Mouse (Mus musculus) liver, embryonic 15.5 days (tissue): Measurements from ENCODE around the gene Zfp536. TPM values are rescaled to one million over a fixed set of nuclear protein-coding genes. Genes with fewer than 3 reads are reported as not detected.
"Not testable (repeated sequence)": the region's sequence is repeated elsewhere in the genome, so short reads cannot be mapped to it uniquely, and the experiment has no call there.

Source experiments
- ATAC-seq: fragments of 200-750 bp; cut with Nextera tagmentation; 2 replicates; pipeline ENCODE4 v1.8.0; 2017; ENCODE audit warnings: moderate number of reproducible peaks, mild to moderate bottlenecking, moderate library complexity; ENCODE audit not compliant: insufficient read depth
- H3K27ac ChIP-seq: fragments of 300-500 bp; sonication (generic); replicated peaks from 2 replicates; pipeline ENCODE4 v1.5.1; 2015; ENCODE audit warnings: mild to moderate bottlenecking, inconsistent platforms
- H3K27me3 ChIP-seq: fragments of 300-500 bp; sonication (generic); 2 replicates; pipeline ENCODE4 v1.6.1; 2015; ENCODE audit warnings: mild to moderate bottlenecking, inconsistent platforms
- H3K36me3 ChIP-seq: fragments of 300-500 bp; sonication (generic); replicated peaks from 2 replicates; pipeline ENCODE4 v1.6.1; 2015; ENCODE audit warnings: moderate library complexity, mild to moderate bottlenecking, inconsistent platforms
- H3K4me1 ChIP-seq: fragments of 300-500 bp; sonication (generic); replicated peaks from 2 replicates; pipeline ENCODE4 v1.6.1; 2015; ENCODE audit warnings: inconsistent platforms
- H3K4me2 ChIP-seq: fragments of 300-500 bp; sonication (generic); 2 replicates; pipeline ENCODE4 v1.6.1; 2015; ENCODE audit warnings: moderate library complexity, mild to moderate bottlenecking, inconsistent platforms
- H3K4me3 ChIP-seq: fragments of 300-500 bp; sonication (generic); replicated peaks from 2 replicates; pipeline ENCODE4 v1.5.1; 2015; ENCODE audit warnings: mild to moderate bottlenecking, inconsistent platforms
- H3K9ac ChIP-seq: fragments of 300-500 bp; sonication (generic); 2 replicates; pipeline ENCODE4 v1.6.1; 2015; ENCODE audit warnings: moderate library complexity, mild to moderate bottlenecking, inconsistent platforms
- H3K9me3 ChIP-seq: fragments of 300-500 bp; sonication (generic); replicated peaks from 2 replicates; pipeline ENCODE4 v1.6.1; 2016; ENCODE audit warnings: inconsistent platforms
- WGBS: fragments of 180-500 bp; shearing (Covaris S2); methylation state at CpG from one replicate; pipeline ENCODE4 v1.1.7; 2015; ENCODE audit warnings: mixed read lengths; ENCODE audit not compliant: insufficient replicate concordance; 5-methylcytosine and 5-hydroxymethylcytosine counted together
- polyA plus RNA-seq: library from polyadenylated mRNA; unstranded; fragments of >200 nt; fragmentation: Nextera tagmentation; extraction: Ambion mirVana; gene quantifications from 2 replicates; pipeline ENCODE4 v1.2.1, GENCODE M21; 2015

Zfp536 gene
- polyA plus RNA-seq, 1 experiment from 2014 or later = 0.07 TPM

- WGBS = 43% methylated on average over 8 of the region's 8 CpGs
- Histone ChIP-seq H3K9me3 (no peaks in the 10 kb centered on the region), H3K27ac (no peak overlapping the region), H3K27me3 (peaks cover 31% of the 10 kb centered on the region), H3K9ac (no peak overlapping the region), H3K4me2 (no peak overlapping the region), H3K4me1 (no peaks in the 10 kb centered on the region), H3K36me3 (no peaks in the 10 kb centered on the region), H3K4me3 (no peak overlapping the region)
- ATAC-seq = no peak
Measured at GRCm38 (mm10) chr7:37625758-37626157, 147.7 kb downstream of the Zfp536 start.

GRCm38 (mm10) chr7:37624759-37625340 lies 148.6 kb downstream of the Zfp536 start:
- WGBS = 10% methylated on average over 20 of the region's 20 CpGs
- no peak overlapping the region for H3K9ac ChIP-seq

GRCm38 (mm10) chr7:37623903-37624758 lies 149.3 kb downstream of the Zfp536 start:
- no peaks in the 10 kb centered on the region for H3K9me3 ChIP-seq
- peak overlapping the region; percentile 49 for H3K4me2 ChIP-seq
- no peak for ATAC-seq
- H3K4me3 ChIP-seq = peak overlapping the region; percentile 21; the same call in 1 of the 2 replicates
- H3K27ac ChIP-seq = no peak overlapping the region
- H3K4me1 ChIP-seq = no peaks in the 10 kb centered on the region
- H3K9ac ChIP-seq = no peak overlapping the region
- WGBS = 3% methylated on average over 61 of the region's 62 CpGs
- H3K36me3 ChIP-seq = no peaks in the 10 kb centered on the region
- H3K27me3 ChIP-seq = peaks cover 31% of the 10 kb centered on the region

More at GRCm38 (mm10) chr7:37624759-37625340, 148.6 kb downstream of the Zfp536 start:
- no peak for ATAC-seq
- no peaks in the 10 kb centered on the region for H3K36me3 ChIP-seq
- H3K4me1 ChIP-seq = no peaks in the 10 kb centered on the region
- H3K4me3 ChIP-seq = peak overlapping the region; percentile 21; the same call in 1 of the 2 replicates
- H3K27me3 ChIP-seq = peaks cover 31% of the 10 kb centered on the region
- H3K4me2 ChIP-seq = peak overlapping the region; percentile 49
- H3K27ac ChIP-seq = no peak overlapping the region
- H3K9me3 ChIP-seq = no peaks in the 10 kb centered on the region

GRCm38 (mm10) chr7:37619254-37619653 lies 154.2 kb downstream of the Zfp536 start:
- H3K27me3 ChIP-seq = peaks cover 19% of the 10 kb centered on the region
- no peak overlapping the region for H3K4me3 ChIP-seq
- H3K9me3 ChIP-seq = no peaks in the 10 kb centered on the region
- WGBS = 55% methylated on average over 7 of the region's 7 CpGs
- no peak for ATAC-seq
- H3K4me2 ChIP-seq = no peak overlapping the region
- H3K36me3 ChIP-seq = no peaks in the 10 kb centered on the region
- H3K9ac ChIP-seq = no peak overlapping the region
- H3K4me1 ChIP-seq = no peaks in the 10 kb centered on the region
- H3K27ac ChIP-seq = no peak overlapping the region

- Histone ChIP-seq H3K9me3 (no peaks in the 10 kb centered on the region), H3K9ac (no peak overlapping the region), H3K27ac (no peak overlapping the region), H3K27me3 (peaks cover 5% of the 10 kb centered on the region; the same call in 1 of the 2 replicates), H3K4me3 (no peak overlapping the region), H3K4me1 (no peaks in the 10 kb centered on the region), H3K36me3 (no peaks in the 10 kb centered on the region), H3K4me2 (no peak overlapping the region)
- ATAC-seq = no peak
- WGBS = 49% methylated on average over 2 of the region's 2 CpGs
Measured at GRCm38 (mm10) chr7:37617880-37618279, 155.6 kb downstream of the Zfp536 start.

GRCm38 (mm10) chr7:37615932-37616331 lies 157.5 kb downstream of the Zfp536 start:
- H3K27me3 ChIP-seq = no peaks in the 10 kb centered on the region
- no peaks in the 10 kb centered on the region for H3K4me1 ChIP-seq
- H3K36me3 ChIP-seq = no peaks in the 10 kb centered on the region
- H3K27ac ChIP-seq = no peak overlapping the region
- H3K4me2 ChIP-seq = no peak overlapping the region
- 68% methylated on average over 4 of the region's 4 CpGs for WGBS
- no peaks in the 10 kb centered on the region for H3K9me3 ChIP-seq
- no peak overlapping the region for H3K9ac ChIP-seq
- ATAC-seq = no peak
- H3K4me3 ChIP-seq = no peak overlapping the region

- H3K4me3 ChIP-seq = no peak overlapping the region
- ATAC-seq = no peak
- WGBS = 51% methylated on average over 10 of the region's 10 CpGs
- H3K4me1 ChIP-seq = no peaks in the 10 kb centered on the region
- H3K27ac ChIP-seq = no peak overlapping the region
- H3K27me3 ChIP-seq = no peaks in the 10 kb centered on the region
- H3K36me3 ChIP-seq = no peaks in the 10 kb centered on the region
- H3K9me3 ChIP-seq = no peaks in the 10 kb centered on the region
- H3K9ac ChIP-seq = no peak overlapping the region
- no peak overlapping the region for H3K4me2 ChIP-seq
Measured at GRCm38 (mm10) chr7:37614381-37614780, 159.1 kb downstream of the Zfp536 start.

GRCm38 (mm10) chr7:37608556-37608955 lies 164.9 kb downstream of the Zfp536 start:
- no peak for ATAC-seq
- Histone ChIP-seq H3K4me3 (no peak overlapping the region), H3K9me3 (no peaks in the 10 kb centered on the region), H3K4me1 (no peaks in the 10 kb centered on the region), H3K27ac (no peak overlapping the region), H3K36me3 (no peaks in the 10 kb centered on the region), H3K27me3 (no peaks in the 10 kb centered on the region), H3K9ac (no peak overlapping the region), H3K4me2 (no peak overlapping the region)
- WGBS = 80% methylated on average over 14 of the region's 14 CpGs

- Histone ChIP-seq H3K4me1 (no peaks in the 10 kb centered on the region), H3K27ac (no peak overlapping the region), H3K27me3 (no peaks in the 10 kb centered on the region), H3K4me3 (no peak overlapping the region), H3K36me3 (no peaks in the 10 kb centered on the region), H3K9me3 (no peaks in the 10 kb centered on the region), H3K4me2 (no peak overlapping the region), H3K9ac (no peak overlapping the region)
- ATAC-seq = no peak
- WGBS = 75% methylated on average over 6 of the region's 6 CpGs
Measured at GRCm38 (mm10) chr7:37607906-37608305, 165.5 kb downstream of the Zfp536 start.

- Histone ChIP-seq H3K9me3 (no peaks in the 10 kb centered on the region), H3K4me1 (no peaks in the 10 kb centered on the region), H3K27me3 (no peaks in the 10 kb centered on the region), H3K36me3 (no peaks in the 10 kb centered on the region), H3K9ac (no peak overlapping the region), H3K4me3 (no peak overlapping the region), H3K4me2 (no peak overlapping the region), H3K27ac (no peak overlapping the region)
- 59% methylated on average over 5 of the region's 5 CpGs for WGBS
- ATAC-seq = no peak
Measured at GRCm38 (mm10) chr7:37606472-37606871, 167.0 kb downstream of the Zfp536 start.

- not testable (repeated sequence) for H3K27me3 ChIP-seq, H3K27ac ChIP-seq, H3K9me3 ChIP-seq, H3K36me3 ChIP-seq, ATAC-seq, H3K4me1 ChIP-seq, H3K4me2 ChIP-seq, H3K4me3 ChIP-seq, H3K9ac ChIP-seq
Measured at GRCm38 (mm10) chr7:37603525-37603909, 169.9 kb downstream of the Zfp536 start.
